Mouse (Mus musculus) brain, embryonic 14.5 days (tissue): Measurements from ENCODE around the gene Gadd45b.

ENCODE experiments used
- CTCF ChIP-seq: fragments of 200-500 bp; IDR thresholded peaks from 2 replicates; pipeline ENCODE4 v1.5.1; 2012; ENCODE audit warnings: inconsistent platforms, mild to moderate bottlenecking, moderate library complexity, borderline replicate concordance; ENCODE audit not compliant: insufficient read depth, insufficient read length; ENCODE audit errors: extremely low read depth
- POLR2A ChIP-seq: fragments of 200-500 bp; IDR thresholded peaks from 2 replicates; pipeline ENCODE4 v1.6.1; 2012; ENCODE audit warnings: mild to moderate bottlenecking, inconsistent platforms, borderline replicate concordance; ENCODE audit not compliant: poor library complexity, insufficient read depth, insufficient read length, severe bottlenecking; ENCODE audit errors: extremely low read depth

DNA sequence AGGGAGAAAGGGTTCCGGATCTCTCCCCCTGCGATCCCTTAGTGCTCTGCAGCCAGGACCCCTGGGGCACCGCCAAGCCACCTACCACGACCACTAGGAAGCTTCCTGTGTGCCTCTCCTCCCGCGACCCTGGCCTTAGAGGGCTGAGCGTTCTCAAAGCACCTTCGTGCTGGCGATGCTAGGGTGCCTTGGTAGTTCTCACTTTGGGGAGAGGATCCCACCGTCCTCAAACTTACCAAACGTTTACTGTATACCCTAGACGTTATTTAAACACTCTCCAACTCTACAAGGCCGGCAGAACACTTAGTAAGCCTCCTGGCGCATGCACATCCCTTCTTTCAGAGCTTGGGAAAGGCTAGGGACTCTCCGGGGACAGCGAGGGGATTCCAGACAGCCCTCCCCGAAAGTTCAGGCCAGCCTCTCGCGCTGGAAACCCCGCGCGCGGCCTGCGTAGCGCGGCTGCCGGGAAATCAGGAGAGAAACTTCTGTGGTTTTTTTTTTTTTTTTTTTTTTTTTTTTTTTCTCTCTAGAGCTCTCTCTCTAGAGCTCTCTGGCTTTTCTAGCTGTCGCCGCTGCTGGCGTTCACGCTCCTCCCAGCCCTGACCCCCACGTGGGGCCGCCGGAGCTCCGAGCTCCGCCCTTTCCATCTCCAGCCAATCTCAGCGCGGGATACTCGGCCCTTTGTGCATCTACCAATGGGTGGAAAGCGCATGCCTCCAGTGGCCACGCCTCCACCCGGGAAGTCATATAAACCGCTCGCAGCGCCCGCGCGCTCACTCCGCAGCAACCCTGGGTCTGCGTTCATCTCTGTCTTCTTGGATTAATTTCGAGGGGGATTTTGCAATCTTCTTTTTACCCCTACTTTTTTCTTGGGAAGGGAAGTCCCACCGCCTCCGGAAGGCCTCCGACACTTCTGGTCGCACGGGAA lies at the start of gene Gadd45b:
- TF ChIP-seq POLR2A: peak; percentile 92; the same call in 1 of the 2 replicates
- no peak for TF ChIP-seq CTCF
